Mouse (Mus musculus): ENCODE measurements around the gene Ppp4r2. TPM values are rescaled to one million over a fixed set of nuclear protein-coding genes. Genes with fewer than 3 reads are reported as not detected.

Gene Ppp4r2
- polyA plus RNA-seq, 1 experiment from 2014 or later: 8.7 TPM

DNA sequence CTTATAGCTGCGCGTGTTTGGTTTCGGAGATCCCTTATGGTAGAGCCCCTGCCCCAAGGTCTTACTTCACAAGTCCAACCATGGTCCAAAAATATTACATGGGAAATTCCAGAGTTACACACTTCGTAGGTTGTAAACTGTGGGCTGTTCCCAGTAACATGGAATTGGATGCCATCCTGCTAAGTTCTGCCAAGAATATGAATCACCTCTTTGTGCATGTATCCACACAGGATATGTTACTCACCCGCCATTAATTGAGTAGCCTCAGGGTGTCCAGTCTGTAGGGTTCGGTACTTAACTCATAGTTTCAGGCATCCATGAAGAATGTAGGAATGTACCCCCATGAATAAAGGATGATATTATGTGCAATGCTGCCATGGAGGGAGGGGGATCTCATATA lies 34.1 kb upstream of the Ppp4r2 start:
- WGBS: 75% methylated on average over 6 of the region's 6 CpGs
- ATAC-seq (ENCODE audit: low FRiP score, low TSS enrichment) (no peak), DNase-seq (ENCODE audit: low spot score) (no peak)

DNA sequence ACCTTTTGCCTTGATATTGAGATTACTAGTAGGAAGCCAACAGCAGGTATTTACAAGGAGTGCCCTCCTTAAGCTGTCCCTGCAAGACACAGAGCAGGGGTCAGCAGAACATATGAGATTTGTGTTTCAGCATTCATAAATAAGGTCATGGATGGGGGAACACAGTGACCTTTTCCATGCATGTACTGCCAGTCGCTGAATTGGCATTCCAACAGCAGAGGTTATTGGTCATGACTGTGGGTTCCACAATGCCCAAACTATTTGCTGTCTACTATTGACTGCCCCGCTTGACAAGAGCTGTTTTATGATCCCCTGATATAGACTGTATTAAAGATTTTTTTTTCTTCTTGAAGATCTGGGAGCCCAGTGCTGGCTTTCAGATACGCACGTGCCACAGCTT lies 33.7 kb upstream of the Ppp4r2 start:
- Histone ChIP-seq H3K9ac (ENCODE audit: low read length) (no peak overlapping the region), H3K27me3 (ENCODE audit: control insufficient read depth, insufficient read depth, low read length) (no peaks in the 10 kb centered on the region), H3K4me1 (replicated peaks; ENCODE audit: control insufficient read depth, insufficient read depth) (no peaks in the 10 kb centered on the region; the same call in 1 of the 2 replicates), H3K4me2 (replicated peaks; ENCODE audit: low read depth) (no peak overlapping the region), H3K9me3 (ENCODE audit: control insufficient read depth, low read length) (no peaks in the 10 kb centered on the region), H3K4me3 (ENCODE audit: low read depth, low read length) (no peak overlapping the region), H3K36me3 (ENCODE audit: control insufficient read depth, insufficient read depth, low read length) (no peaks in the 10 kb centered on the region), H3K27ac (replicated peaks) (no peak overlapping the region)
- no peak for TF ChIP-seq CTCF (IDR thresholded peaks at IDR 0.05; ENCODE audit: low read depth)
- no peak for ATAC-seq (ENCODE audit: low FRiP score, low TSS enrichment)
- WGBS: 89% methylated on average over 4 of the region's 4 CpGs
- no peak for DNase-seq (ENCODE audit: low spot score)

More for the DNA sequence above, 34.1 kb upstream of the Ppp4r2 start:
- no peaks in the 10 kb centered on the region for H3K9me3 ChIP-seq (ENCODE audit: control insufficient read depth, low read length)
- H3K4me3 ChIP-seq (ENCODE audit: low read depth, low read length): no peak overlapping the region
- H3K4me1 ChIP-seq (replicated peaks; ENCODE audit: control insufficient read depth, insufficient read depth): no peaks in the 10 kb centered on the region; the same call in 1 of the 2 replicates
- no peaks in the 10 kb centered on the region for H3K36me3 ChIP-seq (ENCODE audit: control insufficient read depth, insufficient read depth, low read length)
- H3K27me3 ChIP-seq (ENCODE audit: control insufficient read depth, insufficient read depth, low read length): no peaks in the 10 kb centered on the region
- no peak overlapping the region for H3K4me2 ChIP-seq (replicated peaks; ENCODE audit: low read depth)
- TF ChIP-seq CTCF (IDR thresholded peaks at IDR 0.05; ENCODE audit: low read depth) (no peak), EP300 (optimal IDR thresholded peaks at IDR 0.05) (no peak)
- no peak overlapping the region for H3K9ac ChIP-seq (ENCODE audit: low read length)
- H3K27ac ChIP-seq (replicated peaks): no peak overlapping the region

DNA sequence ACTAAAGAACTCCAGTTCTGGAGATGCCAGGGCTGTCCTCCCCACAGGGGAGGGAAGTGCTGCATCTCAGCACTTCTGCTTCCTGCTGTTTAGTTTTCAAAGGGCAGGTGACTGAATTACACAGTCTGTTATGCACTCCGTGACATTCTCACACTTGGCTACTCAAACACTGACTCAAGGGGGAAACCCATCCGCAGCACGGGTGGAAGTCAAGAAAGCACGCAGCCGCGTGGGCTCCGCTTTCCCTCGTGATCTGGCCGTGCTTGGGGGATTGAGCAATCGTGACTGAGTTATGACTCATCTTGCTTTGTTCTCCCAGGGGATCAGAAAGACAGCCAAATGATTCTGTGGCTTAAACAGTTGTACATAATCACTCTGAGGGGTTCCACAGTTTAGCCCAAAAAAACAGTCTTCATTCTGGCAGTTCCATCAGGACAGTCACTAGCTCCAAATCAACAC lies 32.9 kb upstream of the Ppp4r2 start:
- Histone ChIP-seq H3K4me3 (ENCODE audit: low read depth, low read length) (no peak overlapping the region), H3K4me2 (replicated peaks; ENCODE audit: low read depth) (peak overlapping the region; percentile 15; the same call in 1 of the 2 replicates), H3K27me3 (ENCODE audit: control insufficient read depth, insufficient read depth, low read length) (no peaks in the 10 kb centered on the region), H3K9ac (ENCODE audit: low read length) (no peak overlapping the region), H3K9me3 (ENCODE audit: control insufficient read depth, low read length) (no peaks in the 10 kb centered on the region), H3K36me3 (ENCODE audit: control insufficient read depth, insufficient read depth, low read length) (no peaks in the 10 kb centered on the region), H3K27ac (replicated peaks) (no peak overlapping the region), H3K4me1 (replicated peaks; ENCODE audit: control insufficient read depth, insufficient read depth) (no peaks in the 10 kb centered on the region; the same call in 1 of the 2 replicates)
- peak; percentile 76 for ATAC-seq (ENCODE audit: low FRiP score, low TSS enrichment)
- WGBS: 25% methylated on average over 10 of the region's 10 CpGs
- no peak for TF ChIP-seq EP300 (optimal IDR thresholded peaks at IDR 0.05)
- TF ChIP-seq CTCF (IDR thresholded peaks at IDR 0.05; ENCODE audit: low read depth): no peak
- peak; percentile 52 for DNase-seq (ENCODE audit: low spot score)

DNA sequence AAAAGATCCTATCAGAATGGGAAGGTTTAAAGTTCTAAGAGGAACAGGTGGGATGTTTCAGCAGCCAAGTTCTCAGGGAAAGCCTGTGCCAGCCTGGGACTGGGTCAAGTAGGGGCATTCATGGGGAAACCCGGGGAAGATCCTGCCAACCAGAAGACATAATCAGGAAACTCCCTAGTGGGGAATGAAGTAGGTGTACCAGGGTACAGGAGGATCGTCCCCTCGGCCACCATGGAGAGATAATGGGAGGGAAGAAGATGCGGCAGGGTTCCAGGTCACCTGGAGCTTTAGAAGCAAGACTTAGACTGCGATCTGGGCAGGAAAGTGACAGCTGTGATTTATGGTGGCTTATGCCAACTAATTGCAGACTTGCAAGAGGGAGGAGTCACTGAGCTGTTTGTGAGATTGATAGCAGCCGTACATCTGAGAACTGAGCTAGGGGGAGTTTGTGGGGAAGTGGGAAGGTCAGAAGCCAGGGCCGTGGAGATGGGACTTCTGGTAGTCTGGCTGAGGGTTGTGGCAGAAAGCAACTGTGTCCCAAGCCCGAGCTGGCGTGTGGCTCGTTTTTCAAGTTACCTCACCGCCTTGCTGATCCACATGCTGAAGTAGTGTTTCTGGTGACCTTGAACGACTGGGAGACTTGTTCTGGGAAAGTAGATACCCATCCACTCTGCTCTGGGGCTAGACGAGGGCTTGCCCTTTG lies 30.9 kb upstream of the Ppp4r2 start:
- Histone ChIP-seq H3K9ac (ENCODE audit: low read length) (no peak overlapping the region), H3K27ac (replicated peaks) (no peak overlapping the region), H3K27me3 (ENCODE audit: control insufficient read depth, insufficient read depth, low read length) (no peaks in the 10 kb centered on the region), H3K4me2 (replicated peaks; ENCODE audit: low read depth) (no peak overlapping the region), H3K4me3 (ENCODE audit: low read depth, low read length) (no peak overlapping the region), H3K4me1 (replicated peaks; ENCODE audit: control insufficient read depth, insufficient read depth) (no peaks in the 10 kb centered on the region; the same call in 1 of the 2 replicates), H3K9me3 (ENCODE audit: control insufficient read depth, low read length) (no peaks in the 10 kb centered on the region), H3K36me3 (ENCODE audit: control insufficient read depth, insufficient read depth, low read length) (no peaks in the 10 kb centered on the region)
- WGBS: 53% methylated on average over 13 of the region's 13 CpGs
- ATAC-seq (ENCODE audit: low FRiP score, low TSS enrichment) (no peak; the same call in 1 of the 2 replicates), DNase-seq (ENCODE audit: low spot score) (no peak)
- TF ChIP-seq EP300 (optimal IDR thresholded peaks at IDR 0.05) (no peak), CTCF (IDR thresholded peaks at IDR 0.05; ENCODE audit: low read depth) (no peak)

DNA sequence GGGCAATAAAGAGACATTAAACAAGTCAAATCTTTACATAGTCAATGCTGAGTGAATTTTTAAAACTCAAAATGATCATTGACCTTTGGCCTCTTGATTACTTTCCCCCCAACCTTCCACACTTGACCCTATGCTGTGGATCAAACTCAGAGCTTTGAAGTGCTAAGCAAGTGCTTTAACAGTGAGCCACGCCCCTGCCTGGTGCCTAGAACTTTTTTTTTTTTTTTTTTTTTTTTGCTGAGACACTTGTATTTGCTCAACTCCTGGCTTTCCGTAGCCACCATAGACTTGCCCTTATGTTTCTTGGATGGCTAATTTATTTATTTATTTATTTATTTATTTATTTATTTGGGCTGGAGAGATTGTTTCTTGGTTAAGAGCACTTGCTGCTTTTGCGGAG lies 30.2 kb upstream of the Ppp4r2 start:
- Histone ChIP-seq H3K36me3 (ENCODE audit: control insufficient read depth, insufficient read depth, low read length) (no peaks in the 10 kb centered on the region), H3K9me3 (ENCODE audit: control insufficient read depth, low read length) (no peaks in the 10 kb centered on the region), H3K4me3 (ENCODE audit: low read depth, low read length) (no peak overlapping the region), H3K4me2 (replicated peaks; ENCODE audit: low read depth) (no peak overlapping the region), H3K4me1 (replicated peaks; ENCODE audit: control insufficient read depth, insufficient read depth) (no peaks in the 10 kb centered on the region; the same call in 1 of the 2 replicates), H3K27me3 (ENCODE audit: control insufficient read depth, insufficient read depth, low read length) (no peaks in the 10 kb centered on the region), H3K27ac (replicated peaks) (no peak overlapping the region), H3K9ac (ENCODE audit: low read length) (no peak overlapping the region)
- TF ChIP-seq CTCF (IDR thresholded peaks at IDR 0.05; ENCODE audit: low read depth) (no peak), EP300 (optimal IDR thresholded peaks at IDR 0.05) (no peak)
- ATAC-seq (ENCODE audit: low FRiP score, low TSS enrichment) (no peak), DNase-seq (ENCODE audit: low spot score) (no peak)
- 67% methylated on average over 3 of the region's 3 CpGs for WGBS

DNA sequence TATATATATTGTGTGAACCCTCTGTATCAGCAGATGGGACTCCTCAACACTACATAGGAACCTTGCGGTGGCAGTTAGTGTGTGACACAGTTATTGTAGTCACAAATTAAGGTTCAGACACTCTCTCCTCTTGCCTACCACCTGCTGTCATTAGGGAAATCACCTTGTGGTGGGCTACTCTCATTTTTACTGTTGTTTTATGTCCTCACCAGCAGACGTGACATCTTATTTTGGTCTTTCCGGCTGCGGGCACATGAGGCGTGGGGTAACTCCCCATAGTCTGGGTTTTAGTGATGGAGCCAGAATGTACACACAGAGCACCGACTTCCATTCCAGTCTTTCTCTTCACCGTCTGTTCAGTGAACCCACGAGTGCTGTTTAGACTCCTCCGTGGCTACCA lies 26.2 kb upstream of the Ppp4r2 start:
- 93% methylated on average over 9 of the region's 9 CpGs for WGBS
- Histone ChIP-seq H3K27ac (replicated peaks) (no peak overlapping the region), H3K9me3 (ENCODE audit: control insufficient read depth, low read length) (no peaks in the 10 kb centered on the region), H3K4me3 (ENCODE audit: low read depth, low read length) (no peak overlapping the region), H3K9ac (ENCODE audit: low read length) (no peak overlapping the region), H3K4me1 (replicated peaks; ENCODE audit: control insufficient read depth, insufficient read depth) (no peaks in the 10 kb centered on the region), H3K4me2 (replicated peaks; ENCODE audit: low read depth) (no peak overlapping the region), H3K27me3 (ENCODE audit: control insufficient read depth, insufficient read depth, low read length) (no peaks in the 10 kb centered on the region), H3K36me3 (ENCODE audit: control insufficient read depth, insufficient read depth, low read length) (no peaks in the 10 kb centered on the region)
- DNase-seq (ENCODE audit: low spot score) (no peak), ATAC-seq (ENCODE audit: low FRiP score, low TSS enrichment) (no peak)
- no peak for TF ChIP-seq EP300 (optimal IDR thresholded peaks at IDR 0.05)
- no peak for TF ChIP-seq CTCF (IDR thresholded peaks at IDR 0.05; ENCODE audit: low read depth)
